Mouse (Mus musculus) natural killer cell, adult 2 months (primary cell): Measurements from ENCODE around the gene Wdr26.

Source experiments
- DNase-seq, 2 experiments: peaks; one replicate each; pipeline ENCODE4 v3.0.0; 2022; ENCODE audit warnings: low spot score in 2 of 2

Wdr26 gene

DNA sequence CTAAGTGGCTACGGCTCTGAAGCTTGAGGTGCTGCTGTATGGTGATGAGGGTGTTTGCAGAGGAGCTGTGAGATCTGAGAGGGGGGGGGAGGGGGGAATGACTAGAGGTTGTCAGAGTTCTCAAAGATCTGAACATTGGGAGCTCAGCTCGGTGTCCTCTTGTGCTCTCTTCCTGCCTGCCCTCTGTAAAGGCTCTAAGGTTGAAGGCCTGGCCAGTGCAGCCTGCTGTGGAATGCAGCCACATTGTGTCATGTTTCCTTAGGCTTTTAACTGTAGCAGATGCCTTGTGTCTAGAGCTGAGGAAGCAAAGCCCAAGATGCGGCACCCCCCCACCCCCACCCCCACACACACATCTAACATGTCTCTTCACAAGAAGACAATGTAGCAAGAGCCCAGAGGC, 43.4 kb downstream of the Wdr26 start:
- no peak for DNase-seq

- no peak for DNase-seq
These were observed 44.0 kb downstream of the Wdr26 start for GRCm38 (mm10) chr1:181167816-181168215.

DNA sequence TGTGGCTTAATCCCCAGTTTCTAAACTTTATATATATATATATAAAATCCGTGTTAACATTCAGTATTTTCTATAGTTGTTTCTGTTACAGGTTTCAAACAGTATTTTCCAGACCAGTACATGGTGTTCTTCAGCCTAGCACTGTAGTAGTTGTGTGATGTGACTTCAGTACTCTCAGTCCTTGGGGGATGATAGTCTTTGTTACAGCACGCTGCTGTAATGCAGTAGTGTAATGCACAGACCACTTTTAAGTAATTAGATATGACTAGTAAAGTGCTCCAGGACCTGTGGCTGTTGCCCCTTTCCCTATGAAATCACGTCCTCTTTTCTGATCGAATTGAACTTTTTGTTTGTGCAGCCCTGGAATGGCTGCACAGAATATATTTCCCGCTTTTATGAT, 60.3 kb downstream of the Wdr26 start:
- DNase-seq = no peak

DNA sequence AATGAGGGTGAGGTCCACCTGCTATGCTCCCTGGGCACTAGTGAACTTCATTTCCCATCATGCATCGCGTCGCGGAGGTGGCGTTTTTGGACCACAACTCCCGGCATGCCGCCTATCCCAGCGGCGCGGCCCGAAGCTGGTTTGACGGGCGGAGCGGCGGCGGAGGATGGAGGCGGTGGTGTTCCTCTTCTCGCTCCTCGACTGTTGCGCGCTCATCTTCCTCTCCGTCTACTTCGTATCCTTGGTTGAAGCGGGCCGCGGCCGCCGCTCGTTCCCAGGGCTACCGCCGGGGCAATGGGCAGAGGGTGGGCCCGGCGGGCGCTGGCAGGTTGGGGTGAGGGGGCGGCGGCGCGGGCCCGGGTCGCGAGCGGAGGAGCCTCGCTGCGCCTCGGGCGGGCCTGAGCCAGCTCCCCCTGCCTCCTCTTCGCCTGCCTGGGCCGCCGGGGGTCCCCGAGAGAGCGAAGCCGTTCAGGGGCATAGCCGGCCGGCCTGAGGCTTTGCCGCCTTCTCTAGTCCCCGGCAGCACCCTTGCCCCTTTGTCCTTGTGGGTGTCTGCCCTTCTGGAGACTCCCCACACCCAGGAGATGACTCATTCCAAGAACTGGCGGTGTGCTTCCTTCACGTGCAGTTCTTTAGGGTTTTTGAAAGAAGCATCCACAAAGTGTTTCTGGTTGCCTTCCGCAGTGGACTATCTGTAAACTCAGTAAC, 60.8 kb downstream of the Wdr26 start:
- DNase-seq = peak; percentile 76 to 83

GRCm38 (mm10) chr1:181150431-181150826, 61.4 kb downstream of the Wdr26 start:
- no peak for DNase-seq

GRCm38 (mm10) chr1:181149373-181150017, 62.3 kb downstream of the Wdr26 start:
- no peak for DNase-seq

DNA sequence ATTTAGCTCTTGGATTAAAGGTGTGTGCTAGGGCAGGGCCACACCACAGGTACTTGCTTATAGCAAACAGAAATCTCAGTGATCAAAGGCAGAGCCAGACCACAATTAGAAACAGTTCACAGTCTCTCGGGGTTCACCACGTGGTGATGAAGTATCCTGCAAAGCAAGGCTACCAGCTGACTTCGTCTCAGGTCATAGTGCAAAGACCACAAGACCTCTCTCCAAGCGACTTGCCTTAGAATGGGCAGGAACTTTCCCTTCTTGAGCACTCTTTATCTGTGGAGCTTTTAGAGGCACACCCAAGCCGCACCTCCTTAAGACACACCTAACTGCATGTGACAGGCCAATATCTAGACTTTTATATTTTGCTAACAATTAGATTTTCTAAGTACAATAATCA, 63.3 kb downstream of the Wdr26 start:
- peak in 1 of 2 experiments; percentile 6 for DNase-seq

DNA sequence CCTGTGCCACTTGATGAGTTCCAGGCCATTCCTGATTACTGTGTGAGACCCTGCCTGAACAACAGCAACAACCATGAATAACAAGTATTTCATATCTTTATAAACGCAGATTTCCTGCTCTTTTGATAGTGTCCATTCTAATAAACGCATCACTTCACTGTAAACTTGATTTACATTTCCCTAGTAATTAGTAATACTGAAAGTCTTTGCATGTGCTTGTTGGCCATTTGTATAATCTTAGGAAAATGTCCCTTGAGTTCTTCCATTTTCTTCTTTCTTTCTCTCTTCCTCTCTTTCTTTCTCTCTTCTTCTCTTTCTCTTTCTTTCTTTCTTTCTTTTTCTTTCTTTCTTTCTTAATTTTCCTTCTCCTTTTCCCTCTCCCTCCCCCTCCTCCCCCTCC, 65.6 kb downstream of the Wdr26 start:
- DNase-seq = no peak

DNA sequence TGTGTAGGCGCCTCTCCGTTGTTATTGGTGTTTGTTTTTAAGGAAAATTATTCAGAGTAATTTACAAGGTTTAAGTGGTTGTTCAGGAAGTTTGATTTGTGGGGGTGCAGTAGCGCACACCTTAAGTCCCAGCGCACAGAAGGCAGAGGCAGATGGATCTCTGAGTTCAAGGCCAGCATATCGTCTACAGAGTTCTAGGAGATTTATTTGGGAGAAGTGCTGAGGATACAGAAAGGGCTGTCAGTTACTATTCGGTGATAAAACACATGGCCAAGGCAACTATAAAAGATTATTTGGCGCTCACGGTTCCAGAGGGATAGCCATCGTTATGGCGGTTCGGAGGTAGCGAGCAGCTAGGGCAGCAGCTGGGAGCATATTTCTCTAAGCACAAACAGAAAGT, 66.8 kb downstream of the Wdr26 start:
- DNase-seq = no peak

- DNase-seq = peak; percentile 80 to 87
These were observed 67.6 kb downstream of the Wdr26 start, which contains the start of the genes Nvl and Cnih4 for GRCm38 (mm10) chr1:181143950-181144836. Gene Nvl, minus strand, starts transcription at chr1:181144204. Gene Cnih4, plus strand, starts transcription at chr1:181144693.

DNA sequence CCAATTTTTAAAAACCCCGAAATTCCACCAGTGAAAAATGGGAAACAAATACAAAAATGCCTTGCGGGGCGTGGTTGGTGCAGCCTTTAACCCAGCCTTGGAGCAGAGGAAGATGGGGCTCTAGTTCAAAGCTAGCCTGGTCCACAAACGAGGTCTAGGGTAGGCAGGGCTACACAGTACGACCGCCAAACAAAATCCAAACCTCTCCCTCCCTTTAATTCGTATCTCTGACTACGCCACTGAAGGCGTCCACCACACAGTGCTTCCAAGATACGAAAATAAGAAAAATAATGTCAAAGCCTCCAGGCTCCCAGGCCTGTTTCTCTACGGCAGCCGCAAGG, 68.2 kb downstream of the Wdr26 start:
- no peak for DNase-seq

DNA sequence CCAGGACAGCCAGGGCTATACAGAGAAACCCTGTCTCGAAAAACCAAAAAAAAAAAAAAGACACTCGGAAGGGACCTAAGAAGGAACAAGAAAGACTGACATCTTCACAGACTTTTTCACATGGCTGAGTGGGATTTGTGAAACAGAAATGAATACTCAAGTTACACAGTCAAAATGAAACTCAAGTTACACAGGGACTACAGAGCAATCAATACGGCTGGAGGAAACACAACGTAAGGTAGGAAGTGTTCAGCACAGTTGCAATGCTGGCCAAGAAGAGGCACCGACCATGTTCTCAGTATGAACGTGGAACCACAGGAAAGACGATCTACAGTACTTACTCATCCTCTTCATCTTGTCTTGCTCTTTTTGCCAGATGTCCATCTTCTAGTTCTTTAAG, 73.1 kb downstream of the Wdr26 start:
- no peak for DNase-seq

DNA sequence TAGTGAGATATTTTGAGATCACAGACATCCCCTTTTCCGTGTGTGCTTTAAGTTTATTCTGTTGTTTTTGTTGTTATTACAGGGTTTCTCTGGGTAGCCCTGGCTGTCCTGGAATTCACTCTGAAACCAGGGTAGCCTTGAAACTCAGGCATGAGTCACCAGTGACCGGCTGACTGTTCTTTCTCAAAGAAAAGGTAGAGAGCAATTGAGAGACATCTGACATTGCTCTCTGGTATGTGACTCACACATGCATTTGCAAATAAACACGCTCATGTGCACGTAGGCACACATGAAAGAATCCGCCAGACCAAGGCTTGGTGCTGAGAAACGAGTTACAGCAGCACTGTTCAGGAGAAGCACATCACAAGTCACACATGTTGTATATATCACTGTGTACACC, 79.9 kb downstream of the Wdr26 start:
- DNase-seq = no peak

- DNase-seq = no peak
These were observed 85.0 kb downstream of the Wdr26 start for GRCm38 (mm10) chr1:181126766-181127165.

DNA sequence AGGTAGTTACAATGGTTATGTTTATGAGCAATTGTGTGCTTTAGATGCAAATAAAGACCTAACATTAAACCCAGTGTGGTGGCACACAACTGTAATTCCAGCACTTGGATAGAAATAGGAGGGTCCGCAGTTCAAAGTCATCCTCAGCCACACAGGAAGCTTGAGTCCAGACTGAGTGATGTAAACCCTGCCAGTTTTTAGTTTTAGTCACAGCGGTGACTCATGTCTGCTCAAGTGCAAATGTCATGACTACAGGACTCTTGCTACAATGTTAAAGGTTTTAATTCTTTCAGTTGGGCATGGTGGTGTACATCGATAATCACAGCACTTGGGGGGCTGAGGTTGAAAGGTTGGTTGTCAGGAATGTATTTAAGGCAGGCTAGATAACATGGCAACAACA, 85.9 kb downstream of the Wdr26 start:
- no peak for DNase-seq

DNA sequence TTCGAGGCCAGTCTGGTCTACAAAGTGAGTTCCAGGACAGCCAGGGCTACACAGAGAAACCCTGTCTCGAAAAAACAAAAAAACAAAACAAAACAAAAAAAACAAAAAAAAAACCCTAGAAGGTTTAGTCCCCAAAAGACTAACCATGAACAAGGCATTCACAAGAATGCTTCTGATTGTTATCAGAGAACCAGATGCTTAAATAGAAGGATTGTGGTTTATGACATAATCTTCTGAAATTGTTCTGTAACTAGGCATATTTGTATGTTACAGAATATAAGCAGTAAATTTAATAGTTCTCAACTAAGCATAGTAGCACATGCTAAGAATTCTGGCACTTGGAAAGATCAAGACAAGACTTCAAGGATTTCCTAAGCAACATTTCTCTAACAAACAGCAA, 87.7 kb downstream of the Wdr26 start:
- DNase-seq = no peak
